ENCODE assay signal across 13 mouse cellular contexts in genomic region chr2:70642971-70643565, GRCm38 (mm10). TPM values are rescaled to one million over a fixed set of nuclear protein-coding genes. Genes with fewer than 3 reads are reported as not detected.
DNase-seq lines count a peak whose midpoint lies in the region; ATAC-seq and TF ChIP-seq lines count a peak whose summit lies in the region.
"Had no signal": no experiment of that assay in that cellular context is flagged by ENCODE, and none has a peak within 500 bp of the region (broad histone marks: within the 10 kb centered on the region; RNA-seq: fewer than 3 reads in every experiment).

No protein-coding gene starts in this region.

- no peaks in the 10 kb centered on the region for H3K27me3 ChIP-seq in midbrain, embryonic 16.5 days (ENCODE audit: control insufficient read depth, insufficient read depth, low read depth, low read length)
- no peaks in the 10 kb centered on the region for H3K27me3 ChIP-seq in stomach, postnatal 0 days (ENCODE audit: control insufficient read depth, insufficient read depth, low read length)
- H3K27me3 ChIP-seq: heart, embryonic 15.5 days had no signal

- H3K27ac ChIP-seq in midbrain, embryonic 16.5 days (ENCODE audit: low read length), result peak overlapping the region; percentile 53
- H3K27ac ChIP-seq in stomach, postnatal 0 days (replicated peaks), result no peak overlapping the region
- H3K27ac ChIP-seq: heart, embryonic 15.5 days; macrophage had no signal

- 41% methylated on average over 16 of the region's 16 CpGs for WGBS in midbrain, embryonic 16.5 days
- 53% methylated on average over 16 of the region's 16 CpGs for WGBS in stomach, postnatal 0 days

- H3K36me3 ChIP-seq in midbrain, embryonic 16.5 days (ENCODE audit: control insufficient read depth, insufficient read depth, low read length), result no peaks in the 10 kb centered on the region
- H3K36me3 ChIP-seq in stomach, postnatal 0 days (ENCODE audit: control insufficient read depth, insufficient read depth, low read length), result no peaks in the 10 kb centered on the region
- H3K36me3 ChIP-seq: heart, embryonic 15.5 days had no signal

- ATAC-seq in midbrain, embryonic 16.5 days, result no peak
- ATAC-seq in cerebellum, adult (ENCODE audit: insufficient number of reproducible peaks, low FRiP score, low TSS enrichment), result no peak
- ATAC-seq in stomach, postnatal 0 days (ENCODE audit: low FRiP score, low TSS enrichment), result no peak
- ATAC-seq: CD4-positive, CD25-positive, alpha-beta regulatory T cell, adult 4 months had no signal

- DNase-seq in gastrocnemius, postnatal 25 days, result peak; percentile 12
- DNase-seq in gastrocnemius, postnatal 4 days (ENCODE audit: low spot score in 2 of 2), result no peak
- DNase-seq in lung, postnatal 10 days, result peak; percentile 23
- DNase-seq in lung, postnatal 4 days, result no peak
- DNase-seq in embryo, embryonic 11 days, result peak; percentile 36
- DNase-seq in stomach, postnatal 0 days (ENCODE audit: low spot score), result no peak
- DNase-seq: cerebellum, postnatal 36 days; thymus, adult 18-20 months had no signal

- H3K4me3 ChIP-seq in midbrain, embryonic 16.5 days (ENCODE audit: low read depth, low read length), result no peak overlapping the region
- no peak overlapping the region for H3K4me3 ChIP-seq in stomach, postnatal 0 days (ENCODE audit: low read depth, low read length)
- H3K4me3 ChIP-seq: heart, embryonic 15.5 days had no signal

- H3K9me3 ChIP-seq in midbrain, embryonic 16.5 days (replicated peaks; ENCODE audit: control insufficient read depth, low read length, poor library complexity, severe bottlenecking), result no peaks in the 10 kb centered on the region
- no peaks in the 10 kb centered on the region for H3K9me3 ChIP-seq in stomach, postnatal 0 days (ENCODE audit: control insufficient read depth, low read length)
- H3K9me3 ChIP-seq: heart, embryonic 15.5 days had no signal

- H3K4me1 ChIP-seq in midbrain, embryonic 16.5 days (ENCODE audit: control insufficient read depth, insufficient read depth, low read length), result 0 out of 2 replicates have a peak, but pooled peaks cover 6% of the 10 kb centered on the region
- no peaks in the 10 kb centered on the region for H3K4me1 ChIP-seq in stomach, postnatal 0 days (replicated peaks; ENCODE audit: control insufficient read depth, insufficient read depth)
- H3K4me1 ChIP-seq: heart, embryonic 15.5 days had no signal

- no peak overlapping the region for H3K4me2 ChIP-seq in midbrain, embryonic 16.5 days (ENCODE audit: low read length)
- H3K4me2 ChIP-seq in stomach, postnatal 0 days (replicated peaks; ENCODE audit: low read depth), result no peak overlapping the region
- H3K4me2 ChIP-seq: heart, embryonic 15.5 days had no signal

- no peak overlapping the region for H3K9ac ChIP-seq in midbrain, embryonic 16.5 days (ENCODE audit: low read depth, low read length)
- no peak overlapping the region for H3K9ac ChIP-seq in stomach, postnatal 0 days (ENCODE audit: low read length)
- H3K9ac ChIP-seq: heart, embryonic 15.5 days had no signal

- no peak for TF ChIP-seq EP300 in stomach, postnatal 0 days (optimal IDR thresholded peaks at IDR 0.05)

- no peak for TF ChIP-seq CTCF in stomach, postnatal 0 days (IDR thresholded peaks at IDR 0.05; ENCODE audit: low read depth)

RNA-seq across cellular contexts. Expression of gene Gorasp2, which starts 18.3 kb away (rescaled TPM):
- 10 to 100 TPM; 64.5 to 65.5 TPM for total RNA-seq in gastrocnemius, postnatal 25 days (2021)
- total RNA-seq in gastrocnemius, postnatal 4 days (2021), result 10 to 100 TPM; 82.2 to 88.1 TPM
- polyA plus RNA-seq in midbrain, embryonic 16.5 days (2015; fragmentation: Nextera tagmentation; extraction: Ambion mirVana), result 142 and 145 TPM in 2 replicates
- 139 TPM in 2 replicates for polyA plus RNA-seq in stomach, postnatal 0 days (2015; fragmentation: Nextera tagmentation; extraction: Ambion mirVana)

RNA-seq across cellular contexts. Expression of gene Gm26558, which starts 18.8 kb away (rescaled TPM):
- total RNA-seq in gastrocnemius, postnatal 25 days (2021), result not detected
- total RNA-seq in gastrocnemius, postnatal 4 days (2021), result not detected
- polyA plus RNA-seq in midbrain, embryonic 16.5 days (2015; fragmentation: Nextera tagmentation; extraction: Ambion mirVana), result 3.1 and 3.5 TPM in 2 replicates
- 3.2 and 3.4 TPM in 2 replicates for polyA plus RNA-seq in stomach, postnatal 0 days (2015; fragmentation: Nextera tagmentation; extraction: Ambion mirVana)
- polyA plus RNA-seq: CD4-positive, CD25-positive, alpha-beta regulatory T cell, adult 4 months; macrophage had no signal

Comparison
In these comparisons a context has a peak if more than half of its experiments do, and no peak if none do; other contexts are left out.
1. DNase-seq: peak in gastrocnemius, postnatal 25 days (single experiment), lung, postnatal 10 days (single experiment) and embryo, embryonic 11 days (single experiment); none in gastrocnemius, postnatal 4 days (0 of 2), lung, postnatal 4 days (0 of 2) and stomach, postnatal 0 days (single experiment).